In genomic region chr7:80232489-80233029, GRCm38 (mm10) we compare ENCODE assay signal across 8 mouse cellular contexts. TPM values are rescaled to one million over a fixed set of nuclear protein-coding genes. Genes with fewer than 3 reads are reported as not detected.
A peak's percentile ranks its signal among the peaks of the same experiment; 100 is the strongest.
DNase-seq lines count a peak whose midpoint lies in the region; ATAC-seq and TF ChIP-seq lines count a peak whose summit lies in the region.

TSS of gene Cib1 (minus strand) at chr7:80232813.
TSS of gene Gdpgp1 (plus strand) at chr7:80232865.

- TF ChIP-seq EP300 in CH12.LX (IDR thresholded peaks at IDR 0.05; ENCODE audit: low read length) = no peak
- no peak for TF ChIP-seq EP300 in heart, postnatal 0 days (IDR thresholded peaks at IDR 0.05; ENCODE audit: low read depth)
- no peak for TF ChIP-seq EP300 in liver, postnatal 0 days (IDR thresholded peaks at IDR 0.05; ENCODE audit: low read depth)

- peaks cover 10 to 23% of the 10 kb centered on the region in 2 experiments for H3K36me3 ChIP-seq in CH12.LX (replicated peaks in 1 of 2; ENCODE audit: control insufficient read depth in 1 of 2, insufficient read depth in 1 of 2, low read length in 1 of 2)
- peaks cover 5% of the 10 kb centered on the region; the same call in 1 of the 2 replicates for H3K36me3 ChIP-seq in forebrain, embryonic 12.5 days (replicated peaks)
- peaks cover 10% of the 10 kb centered on the region; the same call in 1 of the 2 replicates for H3K36me3 ChIP-seq in heart, postnatal 0 days (replicated peaks; ENCODE audit: control insufficient read depth, insufficient read depth, low read length)
- peaks cover 12% of the 10 kb centered on the region for H3K36me3 ChIP-seq in liver, postnatal 0 days (replicated peaks; ENCODE audit: insufficient read depth, low read length)
- H3K36me3 ChIP-seq in neural tube, embryonic 14.5 days (ENCODE audit: control insufficient read depth, insufficient read depth, low read length) = no peaks in the 10 kb centered on the region; the same call in 1 of the 2 replicates

- H3K4me2 ChIP-seq in CH12.LX (ENCODE audit: insufficient read depth, low read depth, poor library complexity, severe bottlenecking) = peak within 1 kb of the TSS; percentile 90
- peak within 1 kb of the TSS; percentile 85 for H3K4me2 ChIP-seq in forebrain, embryonic 12.5 days
- peak within 1 kb of the TSS; percentile 85 for H3K4me2 ChIP-seq in heart, postnatal 0 days (ENCODE audit: low read depth, low read length)
- H3K4me2 ChIP-seq in liver, postnatal 0 days (ENCODE audit: low read depth, low read length) = peak within 1 kb of the TSS; percentile 98
- H3K4me2 ChIP-seq in neural tube, embryonic 14.5 days (ENCODE audit: low read depth, low read length) = peak within 1 kb of the TSS; percentile 64

- DNase-seq in CH12.LX (ENCODE audit: extremely low read depth) = peak; percentile 93
- DNase-seq in c-Kit-positive CD71-positive TER-119-negative erythroid progenitor cells, embryonic 14.5 days (ENCODE audit: low read depth) = peak; percentile 93
- DNase-seq in heart, postnatal 0 days (ENCODE audit: low spot score) = peak; percentile 95
- DNase-seq in kidney, postnatal 4 days = peak; percentile 96 to 98
- DNase-seq in liver, postnatal 0 days = peak; percentile 99
- DNase-seq in testis, postnatal 10 days (ENCODE audit: low spot score) = peak; percentile 98

- no peak for TF ChIP-seq CTCF in CH12.LX (conservative IDR thresholded peaks at IDR 0.05 in 1 of 2, IDR thresholded peaks at IDR 0.05 in 1 of 2; ENCODE audit: low read depth in 2 of 2, low read length in 2 of 2)
- no peak for TF ChIP-seq CTCF in heart, postnatal 0 days (IDR thresholded peaks at IDR 0.05; ENCODE audit: low read depth)
- TF ChIP-seq CTCF in liver, postnatal 0 days (IDR thresholded peaks at IDR 0.05; ENCODE audit: low read depth) = 0 out of 2 replicates have a peak, but pooled peaks have one; percentile 7

- in situ Hi-C loops in CH12.LX (cut with MboI; ENCODE audit: low pct_ligation_motif_present, low pct_unique_long_range_greater_than_20kb, low sequenced_read_pairs) = no loop called here

- TF ChIP-seq POLR2A in CH12.LX (IDR thresholded peaks at IDR 0.05; ENCODE audit: low read depth, low read length) = peak; percentile 71

- no peaks in the 10 kb centered on the region for H3K9me3 ChIP-seq in CH12.LX (replicated peaks; ENCODE audit: low read length)
- H3K9me3 ChIP-seq in forebrain, embryonic 12.5 days = no peaks in the 10 kb centered on the region
- no peaks in the 10 kb centered on the region for H3K9me3 ChIP-seq in heart, postnatal 0 days (replicated peaks; ENCODE audit: control insufficient read depth, low read length)
- no peaks in the 10 kb centered on the region for H3K9me3 ChIP-seq in liver, postnatal 0 days (ENCODE audit: low read length)
- no peaks in the 10 kb centered on the region for H3K9me3 ChIP-seq in neural tube, embryonic 14.5 days (ENCODE audit: control insufficient read depth, low read length)

- H3K27me3 ChIP-seq in CH12.LX (replicated peaks) = no peaks in the 10 kb centered on the region
- peaks cover 11% of the 10 kb centered on the region for H3K27me3 ChIP-seq in forebrain, embryonic 12.5 days
- H3K27me3 ChIP-seq in heart, postnatal 0 days (ENCODE audit: control insufficient read depth, insufficient read depth, low read length) = no peaks in the 10 kb centered on the region
- H3K27me3 ChIP-seq in liver, postnatal 0 days (ENCODE audit: insufficient read depth, low read length) = no peaks in the 10 kb centered on the region
- no peaks in the 10 kb centered on the region for H3K27me3 ChIP-seq in neural tube, embryonic 14.5 days (ENCODE audit: control insufficient read depth, insufficient read depth, low read length)

- peak within 1 kb of the TSS; percentile 72 to 74 (median 74) for H3K4me3 ChIP-seq in CH12.LX (replicated peaks in 1 of 3; ENCODE audit: low read depth in 2 of 3, low read length in 2 of 3, poor library complexity in 1 of 3)
- H3K4me3 ChIP-seq in forebrain, embryonic 12.5 days (replicated peaks) = peak within 1 kb of the TSS; percentile 69
- peak within 1 kb of the TSS; percentile 69 for H3K4me3 ChIP-seq in heart, postnatal 0 days (ENCODE audit: low read depth, low read length)
- H3K4me3 ChIP-seq in liver, postnatal 0 days (ENCODE audit: low read depth, low read length) = peak within 1 kb of the TSS; percentile 68
- H3K4me3 ChIP-seq in neural tube, embryonic 14.5 days (ENCODE audit: low read depth, low read length) = peak within 1 kb of the TSS; percentile 73

- H3K9ac ChIP-seq in CH12.LX (ENCODE audit: insufficient read depth, low read depth) = peak within 1 kb of the TSS; percentile 87
- peak within 1 kb of the TSS; percentile 75 for H3K9ac ChIP-seq in forebrain, embryonic 12.5 days
- peak within 1 kb of the TSS; percentile 75 for H3K9ac ChIP-seq in heart, postnatal 0 days (replicated peaks; ENCODE audit: low read depth, low read length)
- H3K9ac ChIP-seq in liver, postnatal 0 days (replicated peaks) = peak within 1 kb of the TSS; percentile 83
- H3K9ac ChIP-seq in neural tube, embryonic 14.5 days (replicated peaks; ENCODE audit: low read depth, low read length) = peak within 1 kb of the TSS; percentile 54

- peaks cover 9% of the 10 kb centered on the region for H3K79me2 ChIP-seq in CH12.LX (replicated peaks; ENCODE audit: control insufficient read depth, extremely low read depth, insufficient read depth, poor library complexity, severe bottlenecking)

- H3K4me1 ChIP-seq in CH12.LX (ENCODE audit: control insufficient read depth in 1 of 2, insufficient read depth in 2 of 2) = peaks cover 16 to 33% of the 10 kb centered on the region in 2 experiments; a peak in 3 of 4 replicates
- peaks cover 21% of the 10 kb centered on the region for H3K4me1 ChIP-seq in forebrain, embryonic 12.5 days
- H3K4me1 ChIP-seq in heart, postnatal 0 days (ENCODE audit: control insufficient read depth, insufficient read depth) = peaks cover 13% of the 10 kb centered on the region; the same call in 1 of the 2 replicates
- H3K4me1 ChIP-seq in liver, postnatal 0 days (ENCODE audit: insufficient read depth) = peaks cover 26% of the 10 kb centered on the region
- H3K4me1 ChIP-seq in neural tube, embryonic 14.5 days (ENCODE audit: control insufficient read depth, insufficient read depth, low read length) = peaks cover 13% of the 10 kb centered on the region

- H3K27ac ChIP-seq in CH12.LX (ENCODE audit: insufficient read depth, low read depth) = peak within 1 kb of the TSS; percentile 36; the same call in 1 of the 2 replicates
- peak within 1 kb of the TSS; percentile 50; the same call in 1 of the 2 replicates for H3K27ac ChIP-seq in forebrain, embryonic 12.5 days
- peak within 1 kb of the TSS; percentile 64 for H3K27ac ChIP-seq in heart, postnatal 0 days (ENCODE audit: low read depth)
- peak within 1 kb of the TSS; percentile 84 for H3K27ac ChIP-seq in liver, postnatal 0 days (ENCODE audit: low read depth)
- H3K27ac ChIP-seq in neural tube, embryonic 14.5 days (ENCODE audit: low read depth, low read length) = no peak within 1 kb of the TSS

- 0% methylated on average over 49 of the region's 56 CpGs for WGBS in forebrain, embryonic 12.5 days
- 0% methylated on average over 56 of the region's 56 CpGs for WGBS in heart, postnatal 0 days
- under 1% methylated on average over 54 of the region's 56 CpGs for WGBS in liver, postnatal 0 days (ENCODE audit: insufficient replicate concordance)
- 1% methylated on average over 52 of the region's 56 CpGs for WGBS in neural tube, embryonic 14.5 days

- dilution Hi-C loops in CH12.LX (cut with MboI; ENCODE audit: extremely low pct_ligation_motif_present, extremely low pct_unique_long_range_greater_than_20kb, low sequenced_read_pairs) = no loop called here

- TF ChIP-seq RAD21 in CH12.LX (IDR thresholded peaks at IDR 0.05; ENCODE audit: low read depth, low read length) = no peak

- peak; percentile 98 for ATAC-seq in forebrain, embryonic 12.5 days (ENCODE audit: low FRiP score)
- ATAC-seq in heart, postnatal 0 days (ENCODE audit: insufficient read depth, low read depth) = peak; percentile 100
- ATAC-seq in liver, postnatal 0 days = peak; percentile 99
- peak; percentile 94 for ATAC-seq in neural tube, embryonic 14.5 days (ENCODE audit: low read depth)

TF ChIP-seq in CH12.LX, 34 proteins besides CTCF, POLR2A, EP300 and RAD21 (continues in another document):
- TF ChIP-seq SMC3 (IDR thresholded peaks at IDR 0.05; ENCODE audit: low read depth, low read length) = no peak
- TF ChIP-seq UBTF (IDR thresholded peaks at IDR 0.05; ENCODE audit: low read depth, low read length) = no peak
- TF ChIP-seq KAT2A (IDR thresholded peaks at IDR 0.05; ENCODE audit: insufficient replicate concordance, low read length) = 0 out of 2 replicates have a peak, but pooled peaks have one; percentile 17
- no peak for TF ChIP-seq GABPA (IDR thresholded peaks at IDR 0.05; ENCODE audit: insufficient replicate concordance, low read depth, low read length)
- TF ChIP-seq USF2 (conservative IDR thresholded peaks at IDR 0.05; ENCODE audit: low read depth, low read length) = peak; percentile 85
- TF ChIP-seq SIN3A (IDR thresholded peaks at IDR 0.05; ENCODE audit: low read length) = peak; percentile 92
- TF ChIP-seq TBP (conservative IDR thresholded peaks at IDR 0.05; ENCODE audit: low read depth, low read length) = 0 out of 2 replicates have a peak, but pooled peaks have one; percentile 30
- TF ChIP-seq RCOR1 (conservative IDR thresholded peaks at IDR 0.05; ENCODE audit: low read depth, low read length) = no peak
- TF ChIP-seq CHD1 (IDR thresholded peaks at IDR 0.05; ENCODE audit: low read depth, low read length) = no peak
- TF ChIP-seq BHLHE40 (IDR thresholded peaks at IDR 0.05; ENCODE audit: low read depth, low read length) = peak; percentile 99

RNA-seq across cellular contexts. Expression of gene Cib1, which starts in this region (rescaled TPM):
- total RNA-seq in CH12.LX (2012; rRNA removed) = 69.6 and 73.1 TPM in 2 replicates
- 29.1 and 29.5 TPM in 2 replicates for total RNA-seq in CH12.LX (2014; rRNA removed)
- polyA plus RNA-seq in CH12.LX (2012; ENCODE audit: insufficient read length, low read depth) = 48.1 and 51.8 TPM in 2 replicates
- 34.7 and 41.6 TPM in 2 replicates for polyA plus RNA-seq in forebrain, embryonic 12.5 days (2016; fragmentation: Nextera tagmentation; extraction: Ambion mirVana)
- 26.0 and 27.2 TPM in 2 replicates for total RNA-seq in heart, postnatal 0 days (2014; rRNA removed; ENCODE audit: low replicate concordance)
- 57.2 and 57.4 TPM in 2 replicates for polyA plus RNA-seq in heart, postnatal 0 days (2015; fragmentation: Nextera tagmentation; extraction: Ambion mirVana)
- 79.4 and 89.2 TPM in 2 replicates for polyA plus RNA-seq in liver, postnatal 0 days (2015; fragmentation: Nextera tagmentation; extraction: Ambion mirVana)
- 26.4 and 38.0 TPM in 2 replicates for polyA plus RNA-seq in neural tube, embryonic 14.5 days (2014; fragmentation: Nextera tagmentation; extraction: Ambion mirVana)

RNA-seq across cellular contexts. Expression of gene Gdpgp1, which starts in this region (rescaled TPM):
- total RNA-seq in CH12.LX (2012; rRNA removed) (3.6 and 4.2 TPM in 2 replicates), CH12.LX (2014; rRNA removed) (1.9 and 2.0 TPM in 2 replicates)
- polyA plus RNA-seq in CH12.LX (2012; ENCODE audit: insufficient read length, low read depth) = 2.9 and 3.0 TPM in 2 replicates
- polyA plus RNA-seq in forebrain, embryonic 12.5 days (2016; fragmentation: Nextera tagmentation; extraction: Ambion mirVana) = 4.2 and 4.8 TPM in 2 replicates
- total RNA-seq in heart, postnatal 0 days (2014; rRNA removed; ENCODE audit: low replicate concordance) = 2.5 and 5.5 TPM in 2 replicates
- polyA plus RNA-seq in heart, postnatal 0 days (2015; fragmentation: Nextera tagmentation; extraction: Ambion mirVana) = 2.0 and 2.3 TPM in 2 replicates
- 1.5 and 1.6 TPM in 2 replicates for polyA plus RNA-seq in liver, postnatal 0 days (2015; fragmentation: Nextera tagmentation; extraction: Ambion mirVana)
- 4.5 and 5.3 TPM in 2 replicates for polyA plus RNA-seq in neural tube, embryonic 14.5 days (2014; fragmentation: Nextera tagmentation; extraction: Ambion mirVana)
